Mouse (Mus musculus) large intestine, adult 2 months (tissue): ENCODE data around the gene Dgki. TPM values are rescaled to one million over a fixed set of nuclear protein-coding genes. Genes with fewer than 3 reads are reported as not detected.

Experiments
- DNase-seq: peaks from one replicate; pipeline ENCODE4 v3.0.0-alpha.2; 2012; ENCODE audit warnings: low read depth, low spot score
- WGBS: fragments of 180-500 bp; shearing (Covaris S2); methylation state at CpG from one replicate; pipeline ENCODE4 v1.1.7; 2018; 5-methylcytosine and 5-hydroxymethylcytosine counted together
- polyA plus RNA-seq: library from polyadenylated mRNA; depleted of rRNA; stranded (reverse); fragments of >200 nt; gene quantifications from 2 replicates; pipeline ENCODE4 v1.2.3, GENCODE M21; 2012

Dgki gene
- polyA plus RNA-seq, 1 experiment: 0.17 TPM

DNA sequence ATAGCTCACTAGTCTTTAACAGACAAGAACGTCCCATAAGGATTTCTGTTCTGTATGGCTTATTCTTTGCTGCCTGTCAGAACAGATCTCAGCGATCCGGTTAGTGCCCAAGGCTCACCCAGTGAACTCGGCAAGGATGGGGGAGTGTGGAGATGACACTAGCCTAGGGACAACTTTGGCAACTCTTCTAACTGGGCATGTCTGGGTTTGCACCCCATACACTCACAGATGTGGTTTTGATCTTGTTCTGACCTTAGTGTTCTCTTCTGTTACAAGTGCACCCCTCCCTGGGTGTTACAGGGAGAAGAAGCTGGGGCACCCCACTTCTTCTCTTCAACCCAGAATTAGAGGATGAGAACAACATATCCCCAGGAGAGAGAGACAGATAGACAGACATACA lies 1.0 kb downstream of the Dgki start:
- 34% methylated on average over 4 of the region's 4 CpGs for WGBS

DNA sequence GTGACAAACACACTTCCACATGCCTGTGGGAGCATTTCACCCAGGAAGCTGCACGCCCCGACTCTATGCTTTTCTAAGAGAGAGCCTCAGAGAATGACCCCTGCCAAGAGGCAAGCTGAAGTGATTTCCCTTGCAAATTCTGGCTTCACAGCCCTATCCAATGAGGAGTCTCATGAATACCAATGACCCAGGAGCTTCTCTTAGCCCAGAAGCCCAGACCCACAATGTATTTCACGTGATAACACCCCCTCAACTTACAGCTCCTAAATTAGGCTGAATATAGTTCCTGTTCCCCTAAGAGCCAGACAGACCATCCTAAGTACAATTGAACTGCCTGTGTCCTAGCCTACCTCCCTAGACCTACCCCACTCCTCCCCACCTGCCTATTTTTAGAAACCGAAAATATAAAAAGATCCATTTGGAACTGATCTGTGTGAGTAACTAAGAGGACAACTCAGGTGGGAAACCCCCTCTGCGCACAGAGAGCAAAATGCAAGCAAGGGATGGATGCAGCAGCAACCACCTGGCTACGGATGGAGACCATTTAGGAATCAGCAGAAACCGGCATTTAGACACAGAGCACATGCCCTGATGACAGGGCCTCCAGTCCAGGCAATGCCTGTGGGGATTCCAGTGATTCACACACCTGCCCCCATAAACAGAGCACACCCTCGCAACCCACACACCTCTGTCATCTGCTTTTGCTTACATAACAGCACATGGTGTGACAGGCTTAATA lies 2.1 kb downstream of the Dgki start:
- DNase-seq: no peak
- 59% methylated on average over 8 of the region's 8 CpGs for WGBS

More for the DNA sequence above, 1.0 kb downstream of the Dgki start:
- DNase-seq: no peak

DNA sequence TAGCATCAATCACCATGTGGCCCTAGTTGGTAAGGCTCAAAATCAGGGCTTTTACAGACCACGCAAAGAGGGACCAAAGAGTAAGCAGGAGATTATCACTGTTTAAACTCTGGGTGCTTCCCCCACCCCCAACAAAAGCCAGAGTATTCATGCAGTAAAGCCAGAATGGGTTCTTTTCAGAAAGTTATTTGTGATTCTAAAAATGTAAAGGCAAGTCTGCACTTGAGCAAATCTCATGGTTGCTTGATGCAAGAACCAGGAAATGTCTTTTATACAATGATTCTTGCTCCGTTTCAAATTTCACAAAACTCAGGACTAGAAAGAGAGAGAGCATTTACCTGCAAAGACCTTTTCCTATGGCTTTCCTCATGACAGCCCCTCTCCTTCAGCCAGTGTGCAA lies 7.9 kb downstream of the Dgki start:
- no peak for DNase-seq
- WGBS: 74% methylated on average over 2 of the region's 2 CpGs

DNA sequence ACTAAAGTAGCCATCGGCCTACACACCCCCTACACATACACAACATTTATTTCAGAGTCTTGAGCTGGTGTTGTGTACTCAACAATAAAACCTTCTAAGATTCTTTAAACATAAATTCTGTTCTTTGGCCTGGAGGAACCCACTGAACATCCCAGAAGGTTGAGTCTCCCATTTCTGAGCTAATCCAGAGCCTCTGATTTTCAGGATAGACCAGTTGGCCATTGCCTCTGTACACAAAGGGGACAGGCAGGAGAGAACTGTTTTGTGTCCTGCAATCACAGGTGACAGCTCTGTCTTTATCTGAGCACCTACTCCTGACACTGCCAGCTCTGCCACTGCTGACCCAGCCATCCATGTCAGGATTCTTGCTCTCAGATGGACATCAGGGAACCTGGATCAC lies 8.8 kb downstream of the Dgki start:
- DNase-seq: no peak
- WGBS: 86% methylated on average over 1 of the region's 1 CpGs

DNA sequence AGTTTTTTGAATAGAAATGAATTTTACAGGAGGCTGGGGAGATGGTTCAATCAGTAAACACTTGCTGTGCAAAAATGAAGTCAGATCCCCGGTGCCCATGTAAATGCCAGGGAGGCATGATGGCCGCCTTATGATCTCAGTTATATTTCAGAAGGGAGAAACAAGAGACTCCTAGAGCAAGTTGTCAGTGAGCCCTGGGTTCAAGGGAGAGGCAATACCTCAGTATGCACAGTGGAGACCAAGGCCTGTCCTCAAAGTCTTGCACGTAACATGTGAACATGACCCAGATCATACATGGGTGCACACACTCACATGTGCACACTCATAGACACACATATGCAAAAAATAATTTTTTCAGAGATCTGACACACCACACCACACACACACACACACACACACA lies 9.3 kb downstream of the Dgki start:
- WGBS: 96% methylated on average over 3 of the region's 3 CpGs
- no peak for DNase-seq

DNA sequence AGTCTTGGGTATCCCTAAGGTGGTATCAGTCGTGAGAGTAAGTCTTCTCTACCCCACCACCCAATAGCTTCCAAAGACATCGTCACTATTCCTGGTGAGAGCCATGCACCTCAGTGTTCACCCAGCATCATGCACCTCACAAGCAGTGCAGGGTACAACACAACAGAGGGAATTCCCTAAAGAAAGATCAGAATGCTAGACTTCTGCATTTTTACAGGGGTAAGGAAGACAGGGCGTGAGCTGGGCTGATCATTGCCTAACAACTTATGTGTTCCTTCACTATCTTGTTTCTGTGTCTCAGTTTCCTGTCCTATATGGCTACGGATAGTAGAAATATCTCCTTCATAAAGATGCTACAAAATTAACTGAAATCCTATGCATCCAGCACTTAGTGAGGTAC lies 13.8 kb downstream of the Dgki start:
- WGBS: 75% methylated on average over 4 of the region's 4 CpGs
- no peak for DNase-seq

DNA sequence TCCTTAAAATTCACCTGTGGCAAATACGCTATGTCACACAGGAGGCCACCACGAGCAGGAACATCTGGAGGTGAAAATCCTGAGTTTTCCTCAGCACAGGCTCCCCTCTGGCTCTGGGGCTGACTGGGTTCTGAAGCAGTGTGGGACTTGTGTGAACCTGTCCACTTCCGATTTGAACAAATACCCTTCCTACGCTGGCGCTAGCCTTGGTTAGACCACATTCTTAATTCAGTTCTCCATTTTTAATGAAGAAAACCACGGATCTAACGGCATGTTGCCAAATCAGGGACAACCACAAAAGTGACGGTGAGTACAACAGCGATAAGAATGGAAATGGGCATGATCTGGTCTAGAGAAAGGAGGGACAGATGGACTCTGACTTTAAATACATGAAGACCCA lies 15.1 kb downstream of the Dgki start:
- WGBS: 88% methylated on average over 9 of the region's 9 CpGs

DNA sequence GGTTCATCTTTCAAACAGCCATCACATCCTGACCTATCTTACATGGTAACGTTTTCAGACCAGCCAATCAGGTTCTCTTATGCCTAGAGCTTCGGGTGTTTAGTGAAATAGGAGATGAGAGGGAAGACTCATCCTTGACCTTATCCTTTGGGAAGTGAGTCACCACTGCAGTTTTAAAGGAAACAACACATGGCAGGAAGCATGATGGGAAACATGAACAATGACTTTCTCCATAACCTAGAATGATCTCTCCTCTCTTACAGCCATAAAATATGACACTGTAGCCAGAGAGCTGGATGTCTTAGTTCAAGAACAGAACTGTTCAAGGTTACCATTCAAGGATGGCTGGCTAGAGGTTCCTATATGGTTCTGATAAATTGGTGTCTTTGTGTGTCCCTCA lies 16.6 kb downstream of the Dgki start:
- 37% methylated on average over 2 of the region's 2 CpGs for WGBS

More for the DNA sequence above, 15.1 kb downstream of the Dgki start:
- DNase-seq: no peak

DNA sequence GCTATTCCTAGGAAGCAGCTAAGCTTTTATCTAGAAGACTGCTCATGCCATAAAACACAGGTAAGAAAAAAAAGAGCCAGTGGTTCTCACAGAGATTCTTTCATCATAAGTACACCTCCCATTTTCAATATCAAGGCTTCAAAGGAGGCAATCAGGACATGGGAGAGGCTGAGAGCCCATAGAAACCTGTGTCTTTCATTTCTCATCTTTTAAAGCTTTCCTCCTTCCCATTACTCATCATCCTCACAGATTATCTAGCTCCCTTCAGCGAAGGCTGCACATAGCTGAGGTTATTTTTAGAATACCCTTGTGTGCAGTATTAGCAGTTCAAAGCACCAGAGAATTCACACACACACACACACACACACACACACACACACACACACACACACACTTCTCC lies 17.3 kb downstream of the Dgki start:
- WGBS: 42% methylated on average over 1 of the region's 1 CpGs
- no peak for DNase-seq

More for the DNA sequence above, 16.6 kb downstream of the Dgki start:
- no peak for DNase-seq

DNA sequence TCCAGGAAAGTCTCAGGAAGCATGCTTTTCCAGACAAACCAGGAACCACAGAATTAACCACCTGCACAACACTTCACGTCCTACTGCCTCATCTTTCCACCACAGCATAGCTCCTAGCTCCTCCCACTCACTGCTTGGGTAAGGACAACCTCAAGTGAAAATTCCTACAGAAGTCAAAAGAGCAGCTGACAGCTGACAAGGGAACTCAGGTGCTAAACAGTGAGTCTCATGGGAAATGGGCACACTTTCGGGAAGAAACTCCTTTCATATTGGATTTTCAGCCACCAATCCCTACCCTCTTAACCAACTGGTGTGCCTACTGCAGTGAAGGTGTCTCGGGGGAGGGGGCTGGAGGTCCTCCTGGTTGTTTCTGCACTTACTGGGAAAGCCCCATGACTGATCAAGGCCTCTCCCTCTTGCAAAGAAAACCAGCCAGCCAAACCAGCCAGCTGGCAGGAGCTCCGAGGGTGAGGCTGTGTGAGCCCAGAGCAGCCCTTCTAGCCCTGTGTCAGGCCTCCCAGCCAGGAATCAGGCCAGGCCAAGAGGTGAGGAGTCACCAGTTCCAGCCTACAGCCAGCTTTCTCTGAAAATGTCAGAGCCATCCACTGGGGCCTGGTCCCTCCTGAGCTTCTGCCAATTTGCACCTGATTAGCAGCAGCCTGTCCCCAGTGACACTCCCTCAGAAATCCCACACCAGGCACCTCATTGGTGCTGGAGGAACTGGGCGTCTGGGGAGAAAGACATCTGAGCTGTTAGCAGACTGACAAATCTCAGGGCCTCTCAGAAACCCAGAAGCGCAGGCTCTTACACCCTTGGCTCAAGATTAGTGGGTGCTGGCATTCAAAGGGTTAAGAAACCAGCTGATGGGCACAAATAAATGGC lies 22.9 kb downstream of the Dgki start:
- 54% methylated on average over 6 of the region's 6 CpGs for WGBS

DNA sequence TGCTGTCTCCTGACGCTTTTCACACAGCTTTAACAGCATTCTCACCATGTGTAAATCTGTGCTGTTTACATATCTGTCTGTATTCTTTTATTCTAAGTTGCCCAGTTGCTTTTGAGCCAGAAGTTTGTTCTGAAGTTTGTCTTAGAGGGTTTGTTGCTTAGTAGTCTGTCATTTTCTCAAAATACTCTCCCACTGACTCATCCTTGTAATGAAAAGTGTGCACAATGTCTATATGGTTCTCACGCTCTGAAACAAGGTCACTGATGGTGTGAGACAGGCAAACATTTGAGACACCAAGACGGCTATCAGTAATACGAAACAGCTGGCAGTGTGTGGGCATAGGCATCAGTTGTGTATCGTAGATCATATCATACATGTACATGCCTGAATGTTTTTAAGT lies 23.8 kb downstream of the Dgki start:
- 57% methylated on average over 5 of the region's 5 CpGs for WGBS
- no peak for DNase-seq

More for the DNA sequence above, 22.9 kb downstream of the Dgki start:
- no peak for DNase-seq

DNA sequence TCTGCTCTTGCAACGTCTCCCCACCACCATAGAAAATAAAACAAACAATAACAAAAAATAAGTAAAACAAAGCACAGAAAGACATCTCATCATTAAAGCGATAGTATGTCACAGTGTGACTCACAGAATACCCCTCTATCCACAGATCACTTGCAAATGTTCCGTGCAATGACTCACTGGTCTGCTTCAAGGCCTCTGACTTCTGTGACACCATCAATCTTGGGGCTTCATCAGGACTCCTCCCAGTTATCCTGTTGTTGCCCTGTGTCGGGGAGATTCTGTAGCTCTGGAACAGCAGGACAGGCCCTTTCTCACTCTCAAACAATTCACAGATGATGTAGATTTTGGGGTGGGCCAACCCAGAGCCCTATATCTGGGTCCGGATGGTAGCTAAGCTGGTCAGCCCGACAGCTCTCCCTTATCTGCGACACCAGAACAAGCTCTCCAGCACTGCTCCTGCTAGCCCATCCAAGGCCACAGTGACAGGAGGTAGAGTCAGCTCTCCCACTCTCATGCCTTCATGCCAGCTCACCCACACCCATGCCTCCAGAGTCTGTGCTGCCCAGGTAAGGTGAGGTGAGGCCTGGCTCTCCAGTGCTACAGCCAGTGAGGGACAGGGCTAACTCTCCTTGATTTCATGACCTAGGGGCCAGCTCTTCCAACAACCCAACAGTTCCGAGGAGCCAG lies 28.9 kb downstream of the Dgki start:
- 78% methylated on average over 8 of the region's 8 CpGs for WGBS

DNA sequence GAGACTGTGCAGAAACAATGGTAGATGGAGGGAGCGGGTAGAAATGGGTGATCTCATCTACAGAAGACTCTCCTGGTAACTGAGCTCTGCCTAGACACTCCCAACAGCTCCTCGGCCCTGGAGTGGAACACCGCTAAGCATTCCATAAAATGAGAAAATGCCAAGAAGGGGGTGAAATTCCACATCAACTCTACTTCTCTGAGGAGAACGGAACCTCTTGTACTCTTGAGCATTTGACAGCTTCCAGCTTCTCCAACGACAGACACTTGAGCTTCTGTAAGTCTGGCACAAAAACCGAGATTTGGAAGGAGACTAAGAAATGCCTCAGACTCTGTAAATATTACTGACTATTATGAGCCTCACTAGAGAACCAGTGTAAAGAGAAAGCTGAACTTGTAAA lies 31.4 kb downstream of the Dgki start:
- no peak for DNase-seq
- WGBS: 56% methylated on average over 6 of the region's 6 CpGs

More for the DNA sequence above, 28.9 kb downstream of the Dgki start:
- DNase-seq: no peak

DNA sequence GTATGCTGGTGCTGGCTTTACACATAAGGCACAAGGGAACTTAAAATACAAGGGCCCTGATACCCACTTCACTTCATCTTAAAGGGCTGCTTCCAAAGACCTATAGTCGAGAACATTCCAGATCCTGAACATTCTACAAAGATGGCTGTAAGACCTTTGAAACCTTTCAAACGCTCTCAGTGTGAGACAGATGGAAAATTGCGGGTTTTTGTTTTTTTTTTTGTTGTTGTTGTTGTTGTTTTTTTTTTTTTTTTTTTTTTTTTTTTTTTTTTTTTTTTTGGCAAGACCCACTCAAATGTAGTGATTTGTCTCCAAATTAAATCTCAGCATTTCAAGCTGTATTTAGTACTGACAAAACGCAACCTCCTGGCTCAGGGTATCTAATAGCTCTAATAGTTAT lies 32.0 kb downstream of the Dgki start:
- no peak for DNase-seq
- WGBS: 83% methylated on average over 4 of the region's 4 CpGs

DNA sequence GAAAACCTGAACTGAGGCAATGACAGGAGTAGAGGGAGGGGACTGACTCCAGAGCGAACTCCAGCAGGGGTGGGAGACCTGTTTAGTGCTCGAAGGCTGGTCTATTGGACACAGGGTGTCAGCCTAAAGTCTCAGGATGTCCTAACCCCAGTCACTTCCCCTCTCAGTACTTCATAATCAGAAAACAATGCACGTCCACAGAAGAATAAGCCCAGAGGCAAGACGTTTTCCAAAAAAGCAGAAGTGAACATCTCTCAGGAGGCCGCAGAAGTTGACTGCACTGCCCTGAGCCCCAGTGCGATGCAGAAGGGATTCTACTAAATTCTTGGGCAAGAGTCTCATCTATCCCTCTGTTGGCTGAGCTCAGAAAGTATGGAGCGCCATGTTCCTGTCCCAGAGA lies 37.5 kb downstream of the Dgki start:
- no peak for DNase-seq
- 81% methylated on average over 7 of the region's 7 CpGs for WGBS

DNA sequence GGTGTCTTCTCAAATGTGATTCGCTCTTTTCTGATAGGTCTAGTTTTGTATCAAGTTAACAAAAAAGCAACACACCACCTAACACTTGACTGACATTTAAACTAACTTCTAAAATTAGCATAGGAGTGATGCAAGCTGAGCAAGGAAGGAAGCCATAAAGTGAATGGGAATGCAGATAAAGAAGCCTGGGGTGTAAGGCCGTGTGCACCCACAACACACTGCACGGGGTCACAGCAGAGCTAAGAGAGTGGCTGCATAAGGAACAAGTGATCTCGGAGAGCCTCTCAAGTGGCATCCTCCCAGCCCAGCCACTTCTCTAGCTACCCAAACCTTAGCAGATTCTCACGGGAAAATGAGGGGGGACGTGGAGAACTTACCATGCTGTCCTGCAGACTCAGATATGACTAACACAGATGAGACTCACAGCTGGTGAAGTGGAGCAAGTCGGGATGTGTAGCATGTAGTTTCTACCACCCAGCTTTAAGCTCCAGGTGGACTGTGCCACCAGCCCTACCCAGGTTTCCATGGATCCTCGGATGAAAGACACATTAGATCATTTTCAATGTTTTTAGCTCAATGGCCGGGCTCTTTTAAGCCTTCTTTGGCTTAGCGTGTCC lies 38.6 kb downstream of the Dgki start:
- WGBS: 83% methylated on average over 10 of the region's 10 CpGs
- DNase-seq: no peak

DNA sequence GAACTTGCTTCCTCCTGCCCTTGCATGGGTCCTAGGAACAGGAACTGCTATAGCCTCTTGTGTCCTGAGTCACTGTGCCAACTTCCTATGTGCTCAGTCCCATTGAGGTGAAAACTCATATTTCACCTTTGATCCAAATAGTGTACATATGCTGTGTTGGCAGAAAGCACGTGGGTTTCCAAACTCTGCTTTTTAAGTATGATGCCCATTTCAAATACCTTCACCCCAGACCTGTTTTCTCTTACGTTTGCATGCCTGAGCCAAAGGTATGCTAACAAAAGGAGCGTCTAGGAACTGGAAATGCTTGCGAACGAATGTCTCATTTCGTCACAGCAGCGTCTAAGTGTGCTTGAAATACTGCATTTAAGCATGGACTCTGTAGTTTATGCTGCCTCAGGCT lies 41.3 kb downstream of the Dgki start:
- 76% methylated on average over 7 of the region's 7 CpGs for WGBS
- no peak for DNase-seq

DNA sequence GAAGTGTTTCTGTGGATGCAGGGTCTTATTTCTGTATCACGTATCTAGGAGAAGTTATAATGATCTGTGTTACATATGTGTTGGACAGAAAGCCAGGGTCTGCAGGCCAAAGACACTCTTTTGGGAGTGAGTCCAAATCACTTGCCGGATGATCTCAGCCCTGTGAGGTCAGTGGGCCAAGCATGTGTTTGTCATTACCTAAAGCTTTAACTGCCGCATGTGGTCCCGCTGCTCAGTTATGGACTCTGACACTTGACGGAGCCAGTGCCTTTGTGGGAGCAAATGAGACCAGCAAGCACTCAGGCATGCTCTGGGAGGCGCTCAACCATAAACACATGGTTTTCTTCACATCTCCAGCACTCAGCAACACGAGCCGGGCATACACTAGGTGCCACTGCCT lies 45.8 kb downstream of the Dgki start:
- WGBS: 55% methylated on average over 8 of the region's 8 CpGs
- DNase-seq: no peak

DNA sequence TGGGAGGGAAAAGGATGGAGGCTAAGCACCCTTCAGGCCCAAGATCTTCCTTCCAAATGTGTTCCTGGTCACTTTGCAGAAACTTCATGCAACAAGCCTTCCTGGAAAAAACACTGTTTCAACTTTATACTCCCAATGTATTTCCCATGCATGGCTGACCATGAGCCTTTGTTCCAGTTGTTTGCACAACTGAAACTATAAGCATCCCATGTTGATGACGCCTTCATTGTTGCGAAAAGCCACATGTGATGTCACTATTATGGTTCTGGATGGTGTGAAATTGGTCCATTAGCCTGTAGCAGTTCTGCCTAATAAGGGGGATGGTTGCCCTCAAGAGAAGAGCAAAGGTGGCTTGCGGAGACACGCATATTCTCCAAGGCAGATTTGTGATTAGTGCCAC lies 47.4 kb downstream of the Dgki start:
- WGBS: 93% methylated on average over 4 of the region's 4 CpGs
- no peak for DNase-seq

DNA sequence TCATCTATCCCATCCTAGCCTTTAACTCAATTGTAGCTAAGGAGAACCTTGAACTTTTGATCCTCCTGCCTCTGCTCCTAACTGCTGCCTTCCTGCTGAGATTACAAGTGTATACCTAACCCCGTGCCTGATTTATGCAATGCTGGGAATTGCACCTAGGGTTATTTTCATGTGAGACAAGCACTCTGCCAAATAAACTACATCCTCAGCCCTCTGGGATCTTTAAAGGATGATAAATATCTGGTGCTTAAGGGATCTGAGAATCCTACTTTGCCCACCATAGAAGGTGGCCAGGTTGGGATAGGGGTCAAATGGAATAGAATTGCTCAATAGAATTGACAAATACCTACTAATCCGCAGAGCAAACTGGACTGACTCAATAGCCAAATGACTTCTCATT lies 49.3 kb downstream of the Dgki start:
- DNase-seq: no peak
- 84% methylated on average over 2 of the region's 2 CpGs for WGBS
